Mouse (Mus musculus): ENCODE results near the gene Cplx1.

DNA sequence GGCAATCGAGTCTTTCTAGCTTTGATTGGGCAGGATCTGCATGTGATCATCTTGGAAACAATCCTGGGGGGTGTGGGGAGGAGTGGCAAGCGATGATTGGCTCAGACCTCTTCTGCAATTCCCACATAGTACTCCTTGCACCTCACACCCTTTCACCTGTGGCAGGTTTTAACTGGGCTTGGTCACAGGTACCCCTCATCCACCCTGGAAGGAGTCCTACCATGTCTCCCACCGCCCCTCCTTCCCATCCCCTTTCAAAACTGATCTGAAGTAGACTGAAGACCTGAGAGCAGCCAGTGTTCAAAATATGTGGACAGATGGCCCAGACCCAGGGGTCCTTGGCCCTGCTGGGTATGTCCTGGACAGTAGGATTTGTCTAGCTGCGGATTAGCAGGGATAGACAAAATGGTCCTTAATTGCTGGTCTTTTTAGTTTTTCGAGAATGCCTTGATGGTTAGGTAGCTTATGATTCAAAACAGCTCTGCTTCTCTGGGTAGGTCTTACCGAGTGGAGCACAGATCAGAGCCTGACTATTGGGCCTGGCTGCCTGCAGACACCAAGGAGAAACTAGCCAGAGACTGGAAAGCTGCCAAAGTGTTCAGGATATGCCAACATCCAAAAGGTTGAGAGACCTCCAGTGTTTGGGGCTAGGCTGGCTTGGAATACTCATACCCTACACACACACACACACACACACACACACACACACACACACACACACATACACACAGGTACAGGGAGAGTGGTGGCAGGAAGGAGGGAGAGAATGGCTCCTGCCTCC is 34.1 kb downstream of the Cplx1 start:
- TF ChIP-seq POLR2A (IDR thresholded peaks at IDR 0.05; ENCODE audit: low read depth, low read length) (no peak), CTCF (IDR thresholded peaks at IDR 0.05; ENCODE audit: extremely low read depth, insufficient read depth, insufficient read length, insufficient replicate concordance) (no peak)

Data from spleen, adult 2 months (tissue).